Mouse (Mus musculus): ENCODE data around the gene Dhrs3. TPM values are rescaled to one million over a fixed set of nuclear protein-coding genes. Genes with fewer than 3 reads are reported as not detected.

Dhrs3 gene
- polyA plus RNA-seq, 1 experiment from 2014 or later = 229 TPM

GRCm38 (mm10) chr4:144957721-144958120, 65.1 kb downstream of the Dhrs3 start:
- DNase-seq (ENCODE audit: low spot score) (peak; percentile 24), ATAC-seq (no peak)
- Histone ChIP-seq H3K4me1 (ENCODE audit: insufficient read depth, low read depth, low read length) (peaks cover 8% of the 10 kb centered on the region; the same call in 1 of the 2 replicates), H3K9ac (replicated peaks; ENCODE audit: low read depth) (no peak overlapping the region), H3K27ac (ENCODE audit: low read length) (peak overlapping the region; percentile 68; the same call in 1 of the 2 replicates), H3K27me3 (replicated peaks; ENCODE audit: insufficient read depth, low read length) (no peaks in the 10 kb centered on the region), H3K9me3 (ENCODE audit: low read length) (no peaks in the 10 kb centered on the region), H3K36me3 (ENCODE audit: insufficient read depth, low read length) (no peaks in the 10 kb centered on the region), H3K4me3 (ENCODE audit: low read depth, low read length) (no peak overlapping the region), H3K4me2 (replicated peaks; ENCODE audit: low read depth, low read length) (no peak overlapping the region)
- no peak for TF ChIP-seq EP300 (IDR thresholded peaks at IDR 0.05)
- TF ChIP-seq CTCF (IDR thresholded peaks at IDR 0.05) = no peak
- WGBS = 65% methylated on average over 2 of the region's 2 CpGs

GRCm38 (mm10) chr4:144960188-144960904, 67.7 kb downstream of the Dhrs3 start:
- peak; percentile 91 for ATAC-seq
- DNase-seq (ENCODE audit: low spot score) = peak; percentile 93
- Histone ChIP-seq H3K4me2 (replicated peaks; ENCODE audit: low read depth, low read length) (no peak overlapping the region), H3K9ac (replicated peaks; ENCODE audit: low read depth) (no peak overlapping the region), H3K36me3 (ENCODE audit: insufficient read depth, low read length) (no peaks in the 10 kb centered on the region), H3K9me3 (ENCODE audit: low read length) (no peaks in the 10 kb centered on the region), H3K4me1 (ENCODE audit: insufficient read depth, low read depth, low read length) (peaks cover 8% of the 10 kb centered on the region; the same call in 1 of the 2 replicates), H3K27ac (ENCODE audit: low read length) (peak overlapping the region; percentile 84), H3K27me3 (replicated peaks; ENCODE audit: insufficient read depth, low read length) (no peaks in the 10 kb centered on the region), H3K4me3 (ENCODE audit: low read depth, low read length) (no peak overlapping the region)
- WGBS = 31% methylated on average over 8 of the region's 8 CpGs
- no peak for TF ChIP-seq CTCF (IDR thresholded peaks at IDR 0.05)
- peak; percentile 91 for TF ChIP-seq EP300 (IDR thresholded peaks at IDR 0.05)

GRCm38 (mm10) chr4:144961232-144961631, 68.6 kb downstream of the Dhrs3 start:
- H3K9ac ChIP-seq (replicated peaks; ENCODE audit: low read depth) = no peak overlapping the region
- 64% methylated on average over 4 of the region's 4 CpGs for WGBS
- ATAC-seq (peak; percentile 6; the same call in 1 of the 2 replicates), DNase-seq (ENCODE audit: low spot score) (peak; percentile 35)
- H3K4me2 ChIP-seq (replicated peaks; ENCODE audit: low read depth, low read length) = no peak overlapping the region
- peaks cover 8% of the 10 kb centered on the region; the same call in 1 of the 2 replicates for H3K4me1 ChIP-seq (ENCODE audit: insufficient read depth, low read depth, low read length)
- H3K4me3 ChIP-seq (ENCODE audit: low read depth, low read length) = no peak overlapping the region
- no peaks in the 10 kb centered on the region for H3K36me3 ChIP-seq (ENCODE audit: insufficient read depth, low read length)
- TF ChIP-seq CTCF (IDR thresholded peaks at IDR 0.05) (no peak), EP300 (IDR thresholded peaks at IDR 0.05) (peak; percentile 19; the same call in 1 of the 2 replicates)
- H3K27me3 ChIP-seq (replicated peaks; ENCODE audit: insufficient read depth, low read length) = no peaks in the 10 kb centered on the region
- H3K27ac ChIP-seq (ENCODE audit: low read length) = peak overlapping the region; percentile 84
- H3K9me3 ChIP-seq (ENCODE audit: low read length) = no peaks in the 10 kb centered on the region

- ATAC-seq (no peak), DNase-seq (ENCODE audit: low spot score) (peak; percentile 18)
- Histone ChIP-seq H3K9ac (replicated peaks; ENCODE audit: low read depth) (no peak overlapping the region), H3K27ac (ENCODE audit: low read length) (0 out of 2 replicates have a peak overlapping the region, but pooled peaks have one; percentile 38), H3K4me1 (ENCODE audit: insufficient read depth, low read depth, low read length) (peaks cover 8% of the 10 kb centered on the region; the same call in 1 of the 2 replicates), H3K36me3 (ENCODE audit: insufficient read depth, low read length) (no peaks in the 10 kb centered on the region), H3K9me3 (ENCODE audit: low read length) (no peaks in the 10 kb centered on the region), H3K4me3 (ENCODE audit: low read depth, low read length) (no peak overlapping the region), H3K4me2 (replicated peaks; ENCODE audit: low read depth, low read length) (no peak overlapping the region), H3K27me3 (replicated peaks; ENCODE audit: insufficient read depth, low read length) (no peaks in the 10 kb centered on the region)
- TF ChIP-seq EP300 (IDR thresholded peaks at IDR 0.05) (peak; percentile 26; the same call in 1 of the 2 replicates), CTCF (IDR thresholded peaks at IDR 0.05) (no peak)
- whole genome bisulfite sequencing = 60% methylated on average over 3 of the region's 3 CpGs
These were observed 69.1 kb downstream of the Dhrs3 start for GRCm38 (mm10) chr4:144961696-144962095.

- no peak for DNase-seq (ENCODE audit: low spot score)
- Histone ChIP-seq H3K4me1 (ENCODE audit: insufficient read depth, low read depth, low read length) (peaks cover 5% of the 10 kb centered on the region; the same call in 1 of the 2 replicates), H3K27ac (ENCODE audit: low read length) (no peak overlapping the region), H3K4me3 (ENCODE audit: low read depth, low read length) (no peak overlapping the region), H3K27me3 (replicated peaks; ENCODE audit: insufficient read depth, low read length) (no peaks in the 10 kb centered on the region), H3K36me3 (ENCODE audit: insufficient read depth, low read length) (peaks cover 4% of the 10 kb centered on the region; the same call in 1 of the 2 replicates), H3K4me2 (replicated peaks; ENCODE audit: low read depth, low read length) (no peak overlapping the region), H3K9me3 (ENCODE audit: low read length) (no peaks in the 10 kb centered on the region), H3K9ac (replicated peaks; ENCODE audit: low read depth) (no peak overlapping the region)
- TF ChIP-seq EP300 (IDR thresholded peaks at IDR 0.05) (no peak), CTCF (IDR thresholded peaks at IDR 0.05) (no peak)
- no peak for ATAC-seq
- WGBS = 55% methylated on average over 2 of the region's 2 CpGs
These were observed 72.6 kb downstream of the Dhrs3 start for GRCm38 (mm10) chr4:144965255-144965654.

GRCm38 (mm10) chr4:144968371-144968770, 75.7 kb downstream of the Dhrs3 start:
- no peak overlapping the region for H3K27ac ChIP-seq (ENCODE audit: low read length)
- no peak overlapping the region for H3K4me3 ChIP-seq (ENCODE audit: low read depth, low read length)
- H3K27me3 ChIP-seq (replicated peaks; ENCODE audit: insufficient read depth, low read length) = no peaks in the 10 kb centered on the region
- H3K9me3 ChIP-seq (ENCODE audit: low read length) = no peaks in the 10 kb centered on the region
- peaks cover 5% of the 10 kb centered on the region; the same call in 1 of the 2 replicates for H3K4me1 ChIP-seq (ENCODE audit: insufficient read depth, low read depth, low read length)
- no peak overlapping the region for H3K4me2 ChIP-seq (replicated peaks; ENCODE audit: low read depth, low read length)
- 92% methylated on average over 3 of the region's 3 CpGs for WGBS
- DNase-seq (ENCODE audit: low spot score) = no peak
- TF ChIP-seq EP300 (IDR thresholded peaks at IDR 0.05) = no peak
- ATAC-seq = no peak
- peaks cover 4% of the 10 kb centered on the region; the same call in 1 of the 2 replicates for H3K36me3 ChIP-seq (ENCODE audit: insufficient read depth, low read length)
- no peak overlapping the region for H3K9ac ChIP-seq (replicated peaks; ENCODE audit: low read depth)
